Mouse (Mus musculus): ENCODE data around the gene Unc5cl.
A peak's percentile ranks its signal among the peaks of the same experiment; 100 is the strongest.

Gene Unc5cl

DNA sequence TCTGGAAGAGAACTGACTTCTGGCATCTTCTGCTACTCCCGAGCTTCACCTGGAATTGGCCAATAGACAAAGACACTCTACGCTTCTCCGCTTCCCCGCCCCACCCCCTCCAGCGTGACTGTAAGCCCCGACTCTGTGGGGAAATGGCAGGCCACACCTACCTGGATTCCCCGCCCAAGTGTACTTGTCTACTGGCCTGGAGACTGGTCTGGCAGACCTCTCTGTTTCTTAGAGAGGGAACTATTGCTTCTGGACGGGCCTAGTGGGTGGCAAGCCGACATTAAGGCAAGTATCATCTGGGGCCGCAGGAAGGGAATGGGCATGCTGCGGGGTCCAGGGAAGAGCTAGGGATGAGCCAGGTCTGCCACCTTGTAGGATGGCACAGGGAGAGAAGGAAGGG, at the start of gene Unc5cl:
Unc5cl (plus strand) TSS at position 214 of the 400 bp plus-strand sequence.
- DNase-seq, result peak; percentile 35

DNA sequence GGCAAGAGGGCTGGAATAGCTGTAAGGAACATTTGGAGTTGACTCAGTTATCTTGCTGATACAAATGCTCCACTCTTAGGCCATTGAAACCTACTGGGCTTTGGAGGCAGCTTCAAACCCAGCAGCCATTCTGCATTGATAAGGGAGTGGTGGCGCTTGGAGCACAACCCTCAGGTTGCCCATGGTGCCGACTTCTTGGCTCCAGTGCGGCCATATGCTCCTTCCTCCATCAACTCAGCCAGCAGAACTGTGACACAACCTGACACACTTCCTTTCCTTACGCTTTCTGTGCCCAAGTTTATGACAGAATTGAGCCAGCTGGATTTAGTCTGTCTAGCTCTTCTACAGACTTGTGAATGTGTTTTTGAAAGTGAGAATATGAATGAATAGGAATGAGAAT, 47.5 kb upstream of the Unc5cl start:
- no peak for DNase-seq

DNA sequence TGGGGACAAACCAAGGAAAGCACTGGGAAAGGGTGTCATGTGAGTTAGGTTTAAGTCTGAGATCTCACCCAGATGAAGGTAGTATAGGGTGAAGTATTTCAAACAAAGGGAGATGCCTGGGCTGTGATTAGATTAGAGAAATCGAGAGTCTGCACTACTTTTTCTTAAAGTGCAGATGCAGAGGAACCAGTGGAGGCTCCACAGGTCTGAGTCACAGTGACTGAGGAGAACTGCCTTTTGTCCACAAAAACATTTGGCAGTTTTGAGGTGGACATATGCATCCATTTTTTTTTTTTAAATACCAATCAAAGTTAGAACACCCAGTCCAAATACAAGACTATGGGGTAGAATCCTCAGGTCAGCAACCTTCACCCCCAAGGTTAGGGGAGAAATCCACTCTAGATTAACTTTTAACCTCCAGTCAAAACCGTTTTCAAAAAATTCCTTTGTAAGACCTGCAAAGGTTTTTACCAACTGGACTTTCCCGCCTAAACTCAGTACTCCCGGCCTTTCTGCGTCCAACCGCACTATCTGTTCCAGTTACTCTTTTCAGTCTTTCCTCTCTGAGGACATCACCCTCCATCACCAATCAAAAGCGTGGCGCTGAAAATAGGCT, 46.7 kb upstream of the Unc5cl start:
- no peak for DNase-seq

DNA sequence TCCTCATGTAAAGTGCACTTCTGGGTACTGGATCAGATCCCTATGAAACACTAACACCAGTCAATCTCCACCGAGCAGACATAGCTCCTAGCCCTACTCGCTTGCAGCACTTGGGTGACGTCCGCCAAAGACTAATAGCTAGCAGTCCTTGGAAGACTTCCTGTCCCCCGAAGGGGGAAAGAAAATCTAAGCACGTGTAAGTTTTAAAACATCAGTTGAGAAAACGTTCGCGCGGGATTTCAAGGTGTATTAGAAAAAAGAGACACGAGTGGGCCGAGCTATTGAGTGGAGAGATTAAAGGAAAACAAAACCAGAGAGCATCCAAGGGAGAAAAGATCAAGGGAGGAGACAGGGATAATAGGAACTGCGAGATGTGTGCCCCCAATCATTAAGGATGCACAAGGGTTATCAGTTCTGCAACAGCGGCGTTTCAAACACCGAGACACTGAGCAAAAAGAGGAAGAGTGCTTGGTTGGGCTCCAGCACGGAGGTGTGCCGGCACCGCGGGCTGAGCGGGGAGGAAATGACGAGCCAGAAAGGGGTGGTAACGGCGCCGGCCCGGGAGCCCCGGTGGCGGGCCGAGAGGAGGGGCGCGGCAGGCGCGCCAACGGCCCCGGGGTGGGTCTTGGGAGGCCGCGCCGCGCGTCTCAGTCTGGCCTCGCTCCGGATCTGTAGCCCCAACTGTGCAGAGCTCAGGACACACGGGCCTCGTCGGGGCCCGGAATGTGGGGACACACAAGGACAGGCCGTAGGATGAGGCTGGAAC, 46.0 kb upstream of the Unc5cl start:
- peak; percentile 87 for DNase-seq

DNA sequence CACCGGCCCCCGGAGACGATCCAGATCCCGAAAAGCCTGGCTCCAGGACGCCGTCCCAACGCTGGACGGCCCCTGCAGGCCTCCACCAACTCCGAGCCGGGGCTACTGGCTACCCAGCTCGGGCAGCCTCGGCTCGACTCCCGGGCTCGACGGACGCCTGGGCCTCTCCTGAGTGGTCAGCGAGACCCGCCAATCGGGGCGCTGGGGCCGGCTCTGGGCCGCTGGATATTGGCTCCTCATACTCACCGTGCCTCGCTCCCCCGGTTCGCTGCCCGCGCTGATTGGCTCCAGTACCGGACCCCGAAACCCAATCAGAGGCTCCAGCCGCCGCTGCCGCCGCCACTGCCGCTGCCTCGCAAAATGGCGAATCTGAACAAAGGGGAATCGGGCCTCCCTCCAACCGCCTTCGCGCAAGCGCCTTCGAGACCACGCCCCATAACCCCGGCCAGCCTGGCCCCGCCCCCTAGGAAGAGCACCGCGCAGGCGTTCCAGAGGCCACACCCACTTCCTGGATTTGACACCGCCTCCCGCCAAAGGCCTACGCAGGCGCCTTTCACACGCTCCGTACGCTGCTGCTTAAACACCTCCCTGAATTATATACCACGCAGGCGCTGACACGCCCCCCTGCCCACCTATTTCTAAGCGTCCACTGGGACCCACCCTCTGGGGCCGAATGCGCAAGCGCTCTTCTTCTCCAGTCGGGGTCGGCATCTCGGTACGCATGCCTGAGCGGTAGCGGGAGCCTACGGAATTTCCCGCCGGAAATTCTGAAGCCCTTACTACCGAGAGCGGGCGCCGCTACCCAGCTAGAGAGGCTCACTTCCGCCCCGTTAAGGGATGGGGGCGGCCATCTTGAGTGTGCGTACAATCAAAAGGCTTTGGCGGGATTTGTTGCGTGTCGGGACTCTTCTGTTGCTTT, 45.1 kb upstream of the Unc5cl start, which contains the start of the genes Nfya and Oard1:
Nfya (minus strand) TSS at position 527 of the 919 bp plus-strand sequence.
Oard1 (plus strand) TSS at position 635 of the 919 bp plus-strand sequence.
- peak; percentile 100 for DNase-seq

DNA sequence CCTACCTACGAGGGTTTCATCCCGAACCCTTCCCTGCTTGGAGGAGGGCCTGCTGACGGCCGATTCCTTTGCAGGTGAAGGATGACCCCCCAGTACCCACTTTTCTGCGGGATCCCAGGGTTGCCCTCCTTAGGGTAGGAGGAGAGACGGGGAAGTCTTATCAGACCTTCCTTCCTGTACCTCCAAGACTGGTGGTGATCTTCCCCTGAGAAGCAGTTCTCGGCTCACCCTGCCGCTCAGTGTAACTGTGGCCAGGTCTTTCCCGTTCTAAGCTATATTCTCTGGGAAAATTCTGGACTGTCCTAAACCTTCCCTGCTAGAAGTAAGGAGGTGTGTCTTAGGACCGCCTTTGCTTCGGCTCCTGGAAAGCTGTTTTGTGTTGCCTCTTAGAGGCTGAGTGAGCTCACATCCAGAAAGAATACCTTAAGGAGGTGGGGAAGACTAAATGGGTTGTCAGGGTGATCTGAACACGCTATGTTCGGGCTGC, 44.4 kb upstream of the Unc5cl start:
- DNase-seq, result no peak

DNA sequence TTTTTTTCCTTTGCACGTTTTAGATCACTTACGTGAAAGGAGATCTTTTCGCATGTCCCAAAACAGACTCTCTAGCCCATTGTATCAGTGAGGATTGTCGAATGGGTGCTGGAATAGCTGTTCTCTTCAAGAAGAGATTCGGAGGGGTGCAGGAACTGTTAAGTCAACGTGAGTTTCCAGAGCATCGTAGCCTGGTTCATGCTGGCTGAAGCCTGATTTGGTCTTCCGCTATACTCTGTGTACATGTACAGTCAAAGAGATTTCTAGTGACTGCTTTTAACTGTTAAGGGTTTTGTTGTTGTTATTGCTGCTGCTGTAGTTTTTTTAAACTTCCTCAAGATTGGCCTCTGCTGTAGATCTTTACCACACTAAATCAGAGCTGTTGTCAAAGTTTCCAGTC, 43.5 kb upstream of the Unc5cl start:
- no peak for DNase-seq

DNA sequence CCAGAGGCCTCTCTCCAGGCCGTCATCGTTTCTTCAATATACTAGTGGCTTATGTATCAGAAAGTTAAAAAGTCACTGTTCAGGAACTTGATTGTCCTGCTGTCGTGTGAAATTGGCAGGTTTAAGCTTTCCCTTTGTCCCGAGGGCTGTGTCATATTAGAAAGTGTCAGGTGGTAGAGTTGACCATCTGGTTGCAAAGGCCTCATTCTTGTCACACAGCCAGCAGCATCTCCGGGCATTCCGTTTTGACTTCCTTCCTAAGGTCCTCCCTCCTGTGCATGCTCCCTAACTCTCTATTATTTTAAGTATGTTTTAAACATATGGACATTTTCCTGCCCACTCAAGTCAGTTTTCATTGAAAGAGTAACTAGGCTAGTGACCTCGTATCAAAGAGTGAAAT, 38.7 kb upstream of the Unc5cl start:
- DNase-seq, result peak; percentile 56

DNA sequence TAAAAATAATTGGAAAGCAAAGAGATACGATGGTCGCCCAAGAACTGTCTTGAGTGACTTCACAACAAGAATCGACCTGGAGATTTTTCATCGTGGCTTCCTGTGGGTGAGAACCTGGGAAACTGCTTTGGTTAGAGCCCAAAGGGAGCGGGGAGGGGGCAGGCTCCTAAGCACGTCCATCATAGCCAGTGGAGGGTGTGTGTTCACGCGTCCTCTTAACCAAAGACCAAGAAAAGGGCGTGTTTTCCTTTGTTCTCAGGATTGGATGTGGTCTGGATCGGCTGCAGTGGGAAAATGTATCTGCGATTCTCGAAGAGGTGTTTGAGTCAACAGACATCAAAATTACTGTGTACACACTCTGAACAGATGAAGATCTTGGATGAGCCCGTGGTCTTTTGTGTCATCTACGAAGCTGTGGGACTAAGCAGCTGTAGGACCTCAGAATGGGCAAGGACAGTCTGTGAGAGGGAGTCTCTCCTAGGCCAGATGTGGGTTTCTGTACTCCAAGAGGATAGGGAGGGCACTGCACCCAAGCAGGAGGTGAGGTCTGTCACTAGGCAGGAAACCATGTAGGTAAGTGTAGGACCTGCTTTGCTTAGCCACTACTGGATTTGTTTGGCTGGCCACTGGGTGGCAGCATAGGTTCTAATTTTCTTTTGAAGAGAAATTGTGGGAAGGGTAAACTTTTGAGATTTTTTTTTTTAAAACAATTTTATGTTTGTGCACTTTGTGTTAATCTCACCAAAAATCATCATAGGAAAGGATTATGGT, 38.1 kb upstream of the Unc5cl start:
- peak; percentile 86 for DNase-seq

DNA sequence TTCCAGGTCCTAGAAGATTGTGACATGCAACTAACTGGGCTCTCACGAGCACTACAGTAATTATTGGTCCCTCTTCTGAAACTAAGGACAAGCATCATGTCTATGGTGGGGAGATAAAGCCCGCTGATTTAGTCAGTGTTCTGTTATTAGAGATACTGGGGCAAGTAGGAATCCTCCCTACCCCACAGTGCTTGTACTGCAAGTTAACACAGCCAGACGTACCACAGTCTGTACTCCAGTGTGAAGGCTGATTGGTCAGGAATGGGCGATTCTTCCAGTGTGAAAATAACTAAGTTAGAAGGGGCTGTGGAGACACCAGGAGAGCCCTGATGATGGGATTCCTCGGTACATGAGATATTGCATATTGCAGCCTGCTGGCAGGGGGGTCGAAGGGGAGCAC, 37.2 kb upstream of the Unc5cl start:
- DNase-seq, result no peak

DNA sequence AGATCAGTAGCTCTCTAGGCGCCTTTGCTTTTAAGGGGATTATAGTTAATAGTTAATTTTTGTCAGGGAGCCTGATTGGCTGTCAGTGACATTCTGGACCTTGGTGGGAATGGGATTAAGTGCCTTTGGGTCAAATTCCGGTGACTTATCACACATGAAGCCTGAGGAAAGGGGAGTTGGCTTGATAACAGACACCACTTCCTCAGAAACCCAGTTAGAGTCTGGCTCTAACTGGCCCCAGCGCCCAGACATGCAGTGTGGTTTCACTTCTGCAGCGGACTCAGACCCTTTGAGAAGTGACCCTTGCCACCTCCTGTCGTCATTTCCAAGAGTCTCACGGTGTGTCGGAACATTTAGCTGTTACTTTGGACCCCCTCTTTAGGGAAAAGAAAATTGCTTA, 36.5 kb upstream of the Unc5cl start:
- DNase-seq, result peak; percentile 62

DNA sequence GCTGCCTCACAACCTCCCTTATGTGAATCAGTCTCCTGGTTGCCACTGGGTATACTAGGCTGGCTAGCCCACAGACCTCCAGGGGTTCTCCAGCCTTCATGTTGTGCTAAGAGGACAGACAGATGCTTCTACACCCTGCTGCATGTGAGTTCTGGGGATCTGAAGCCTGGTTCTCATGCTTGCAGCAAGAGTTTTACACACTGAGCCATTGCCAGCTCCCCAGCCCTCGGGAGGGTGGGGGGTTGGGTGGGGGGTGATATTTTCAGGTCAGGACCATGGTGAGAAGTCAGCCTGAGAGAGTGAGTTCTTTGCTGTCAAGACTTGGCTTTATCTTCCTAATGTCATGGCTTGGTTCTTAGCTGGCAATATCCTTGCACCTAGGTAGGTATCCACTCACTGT, 35.9 kb upstream of the Unc5cl start:
- DNase-seq, result no peak

DNA sequence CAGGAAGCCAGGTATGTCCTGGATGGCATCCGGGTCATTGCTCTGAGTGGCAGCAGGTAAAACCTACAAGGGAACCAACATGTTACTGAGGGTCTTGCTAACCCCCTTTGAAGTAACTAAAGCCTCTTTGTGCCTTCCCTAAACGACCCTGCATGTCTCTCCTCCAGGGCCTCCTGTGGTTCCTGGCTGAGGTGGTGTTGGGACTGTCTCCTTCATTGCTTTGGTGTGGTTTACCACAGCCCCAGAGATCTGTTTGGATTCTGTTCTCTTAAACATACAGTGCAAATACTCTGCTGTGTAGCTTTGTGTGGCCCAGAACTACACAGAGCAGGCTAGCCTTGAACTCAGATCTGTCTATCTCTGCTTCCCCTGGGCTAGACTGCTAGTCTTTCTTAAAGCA, 35.1 kb upstream of the Unc5cl start:
- DNase-seq, result no peak

DNA sequence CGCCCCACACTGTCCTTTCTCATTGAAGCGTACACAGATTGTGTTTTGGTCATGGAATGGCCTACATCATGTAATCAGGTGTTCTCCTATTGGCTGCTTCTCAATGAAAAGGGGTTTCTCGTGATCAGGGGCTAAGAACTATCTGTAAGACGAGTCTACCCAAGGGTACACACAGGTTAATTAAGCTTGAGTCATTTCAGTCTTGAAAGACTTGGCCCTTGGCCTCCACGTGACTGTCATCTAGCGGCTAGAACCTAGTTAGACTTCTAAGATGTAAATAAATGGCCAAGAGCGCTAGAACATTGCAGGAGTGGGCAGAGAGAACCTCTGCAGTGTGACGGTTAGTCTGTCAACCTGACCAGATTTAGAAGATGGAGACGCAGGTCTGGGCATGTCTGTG, 30.5 kb upstream of the Unc5cl start:
- no peak for DNase-seq

DNA sequence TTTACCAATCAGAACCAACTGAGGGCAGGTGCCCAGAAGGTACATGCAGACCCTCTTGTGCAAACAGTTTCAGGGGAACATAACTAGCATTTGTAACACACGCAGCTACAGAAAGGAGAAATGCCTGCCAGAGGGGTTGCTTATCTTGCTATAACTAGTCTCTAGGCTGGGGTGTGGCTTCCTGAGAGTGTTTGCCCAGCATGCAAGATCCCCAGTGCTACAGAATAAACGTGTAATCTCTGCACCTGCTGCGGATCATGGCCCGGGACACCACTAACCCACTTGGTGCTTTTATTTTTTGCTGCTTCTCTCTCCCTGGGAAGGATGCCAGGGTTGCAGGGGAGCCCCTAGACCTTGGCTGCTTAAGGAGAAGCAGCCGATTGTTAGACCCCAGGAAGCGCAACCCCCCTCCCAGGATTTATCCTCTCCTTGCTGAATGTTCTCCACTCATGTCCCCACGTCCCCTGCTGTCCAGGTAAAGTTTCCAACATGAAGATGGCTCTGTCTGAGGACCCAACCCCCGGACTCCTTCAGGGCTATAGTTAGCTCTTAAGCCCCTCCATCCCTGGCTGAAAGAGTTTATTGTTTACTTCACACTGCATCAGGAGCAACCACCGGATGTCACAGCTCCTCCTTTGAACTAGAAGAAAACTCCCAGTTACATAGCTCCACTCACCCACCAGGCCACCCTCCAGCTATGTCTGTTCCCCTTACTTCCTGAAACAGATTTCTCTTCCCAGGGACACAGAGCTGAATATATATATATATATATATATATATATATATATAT, 28.7 kb upstream of the Unc5cl start:
- no peak for DNase-seq

DNA sequence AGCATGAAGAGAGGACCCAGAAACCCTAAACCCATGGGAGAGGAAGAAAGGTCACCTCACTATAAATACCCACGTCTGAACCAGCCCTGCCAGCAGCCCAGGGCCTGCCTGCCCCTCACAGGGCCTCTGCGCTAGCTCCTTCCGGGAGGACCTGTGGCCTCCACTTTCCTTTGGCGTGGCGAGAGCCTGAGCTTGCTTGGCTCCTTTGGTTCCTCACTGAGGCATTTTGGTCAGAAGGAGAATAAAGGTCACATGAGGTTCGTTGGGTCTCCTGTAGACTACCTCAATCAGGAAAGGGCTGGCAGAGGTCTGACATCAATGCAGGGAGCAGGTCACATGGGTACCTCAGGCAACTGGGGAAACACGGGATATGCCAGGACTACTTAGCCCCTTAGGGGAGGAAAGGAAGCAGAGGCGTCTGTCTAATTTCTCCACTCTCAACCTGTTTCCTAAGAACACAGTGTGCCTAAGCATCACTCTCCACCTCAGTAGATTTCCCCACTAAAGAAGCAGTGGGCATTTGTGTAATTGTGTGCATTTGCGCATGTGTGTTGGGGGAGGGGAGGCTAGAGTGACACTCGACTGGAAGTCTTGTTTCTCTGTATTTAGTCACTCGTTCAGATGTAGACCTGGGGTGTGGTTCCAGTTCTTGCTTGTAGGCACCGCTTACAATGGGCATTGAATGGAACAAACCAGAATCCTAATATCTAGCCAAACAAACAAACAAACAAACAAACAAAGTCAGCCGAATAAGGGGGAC, 27.5 kb upstream of the Unc5cl start:
- DNase-seq, result no peak

DNA sequence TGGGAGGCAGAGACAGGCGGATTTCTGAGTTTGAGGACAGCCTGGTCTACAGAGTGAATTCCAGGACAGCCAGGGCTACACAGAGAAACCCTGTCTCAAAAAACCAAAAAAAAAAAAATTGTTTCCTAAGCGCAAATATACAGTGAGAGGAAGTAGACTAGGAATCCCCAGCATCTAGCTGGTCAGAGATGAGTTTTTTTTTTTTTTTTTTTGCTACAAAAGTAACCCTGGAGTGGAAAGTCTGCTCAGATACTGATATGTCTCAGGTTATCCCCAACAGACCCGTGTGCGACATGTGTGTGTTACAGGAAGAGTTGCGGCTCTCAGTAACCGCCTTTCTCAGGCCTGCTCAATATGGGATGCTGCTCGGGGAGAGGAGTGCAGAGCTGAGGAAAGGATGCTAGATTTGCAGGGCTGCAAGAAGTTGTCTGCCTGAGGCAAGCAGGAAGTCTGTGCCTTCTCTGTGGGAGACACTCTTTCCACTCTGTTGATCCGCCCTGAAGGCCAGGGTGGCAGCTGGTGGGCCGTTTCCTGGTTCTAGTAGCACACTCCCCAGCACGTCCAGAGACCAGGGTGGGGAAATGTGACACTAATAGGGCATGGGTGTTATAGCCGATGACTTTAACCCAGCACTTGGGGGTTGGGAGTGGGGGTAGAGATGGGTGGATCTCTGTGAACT, 26.7 kb upstream of the Unc5cl start:
- DNase-seq, result no peak

DNA sequence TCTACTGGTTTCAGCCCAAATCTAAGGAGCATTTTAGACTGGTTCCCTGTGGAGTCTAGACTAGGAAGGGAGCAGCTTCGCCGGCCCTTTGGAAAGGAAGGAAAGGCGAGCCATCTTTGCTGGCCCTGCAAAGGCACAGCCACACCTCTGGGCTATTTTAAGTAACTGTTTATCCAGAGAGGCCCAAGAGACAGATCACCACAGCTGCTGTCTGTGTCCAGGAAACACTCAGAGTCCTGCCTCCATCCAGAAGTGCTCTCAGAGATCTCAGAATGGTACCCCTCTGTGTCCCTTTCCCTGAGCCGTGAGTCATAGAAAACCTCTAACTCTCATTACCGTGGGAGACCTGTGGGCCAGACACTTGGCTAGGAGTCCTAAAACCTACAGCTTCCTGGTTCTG, 24.3 kb upstream of the Unc5cl start:
- DNase-seq, result no peak

DNA sequence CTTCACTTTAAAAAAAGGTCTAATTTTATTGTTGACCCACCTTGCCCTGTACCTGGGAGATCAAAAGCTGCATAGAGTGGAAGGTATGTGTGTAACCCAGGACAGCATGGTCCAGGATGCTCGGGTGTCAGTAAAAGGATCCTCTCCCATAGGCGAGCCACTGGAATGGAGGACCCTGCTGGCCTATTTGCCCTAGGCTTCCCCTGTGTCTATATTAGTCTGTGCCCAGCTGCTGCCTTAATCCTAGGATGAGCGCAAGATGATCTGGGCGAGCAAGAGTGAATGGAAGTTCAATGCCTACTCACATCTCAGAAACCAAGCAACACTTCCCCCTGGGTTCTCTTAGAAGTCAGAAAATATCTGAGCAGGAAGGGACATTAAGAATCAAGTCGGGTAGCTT, 23.6 kb upstream of the Unc5cl start:
- no peak for DNase-seq
